Mouse (Mus musculus) CH12.LX (cell line): ENCODE measurements around the gene Hist1h4h.

ENCODE experiments used
- CTCF ChIP-seq, 2 experiments: IDR thresholded peaks in 1 of 2; conservative IDR thresholded peaks in 1 of 2; 2 replicates each; pipeline ENCODE4 v1.5.1; 2011 to 2012; ENCODE audit warnings: low read depth in 2 of 2, low read length in 2 of 2, improper control_type of control experiment in 1 of 2, inconsistent platforms in 1 of 2, mild to moderate bottlenecking in 1 of 2, moderate library complexity in 1 of 2
- ZMIZ1 ChIP-seq: IDR thresholded peaks from 2 replicates; pipeline ENCODE4 v1.6.1; 2012; ENCODE audit warnings: low read depth, mild to moderate bottlenecking, inconsistent platforms, low read length, improper control_type of control experiment

- TF ChIP-seq ZMIZ1 (no peak), CTCF (conservative IDR thresholded peaks at IDR 0.05 in 1 of 2, IDR thresholded peaks at IDR 0.05 in 1 of 2; ENCODE audit: low read depth in 2 of 2, low read length in 2 of 2) (no peak)
Observed at GRCm38 (mm10) chr13:23532262-23533075, 1.6 kb downstream of the Hist1h4h start.
